Mouse (Mus musculus) C2C12 (cell line): Measurements from ENCODE around the gene Mrpl47.

Experiments used
- CEBPB ChIP-seq: IDR thresholded peaks from one replicate; pipeline ENCODE4 v1.6.1; 2011; ENCODE audit warnings: low read depth, mild to moderate bottlenecking, control low read depth, moderate library complexity
- CTCF ChIP-seq: IDR thresholded peaks from one replicate; pipeline ENCODE4 v1.5.1; 2011; ENCODE audit not compliant: control insufficient read depth, insufficient read depth, insufficient read length
- FOSL1 ChIP-seq: IDR thresholded peaks from one replicate; pipeline ENCODE4 v1.8.0; 2011; ENCODE audit warnings: mild to moderate bottlenecking, low read length; ENCODE audit not compliant: poor library complexity, insufficient read depth, severe bottlenecking
- MAX ChIP-seq: IDR thresholded peaks from one replicate; pipeline ENCODE4 v1.6.1; 2011; ENCODE audit warnings: mild to moderate bottlenecking, control low read depth

DNA sequence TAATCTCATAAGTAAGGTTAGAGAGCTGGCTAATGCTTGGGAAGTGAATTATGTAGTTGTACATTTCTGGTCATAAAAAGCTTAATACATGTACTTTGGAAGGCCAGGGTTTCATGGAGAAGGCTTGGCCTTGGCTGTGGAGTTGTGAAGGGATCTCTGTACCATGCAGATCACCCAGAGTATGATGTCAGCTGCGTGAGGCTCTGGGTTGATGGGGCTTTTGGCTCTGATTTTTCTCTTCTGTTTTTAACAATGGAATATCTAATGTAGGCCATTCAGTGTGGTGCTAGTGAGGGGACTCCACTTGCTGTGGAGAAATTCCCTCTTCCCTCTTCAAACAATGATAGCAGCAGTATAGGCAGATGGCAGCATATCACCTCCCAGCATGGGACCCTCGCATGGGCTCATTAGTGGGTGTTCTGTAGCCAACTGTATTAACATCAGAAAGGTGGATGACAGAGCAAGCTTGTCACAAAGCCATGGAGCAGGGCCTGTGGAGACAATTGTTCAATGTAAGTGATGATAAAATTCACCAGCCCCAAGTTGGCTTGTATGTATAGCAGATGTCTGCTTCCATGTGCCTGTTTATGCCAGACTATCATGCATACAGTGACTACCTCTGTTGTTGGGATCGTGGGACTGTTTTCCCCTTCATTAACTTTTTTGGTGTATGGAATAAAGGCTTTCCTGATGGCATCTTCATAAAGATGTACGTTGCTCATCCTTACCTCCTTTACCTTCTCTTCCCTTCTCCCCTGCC, 12.6 kb upstream of the Mrpl47 start:
- TF ChIP-seq CTCF (no peak), MAX (no peak), FOSL1 (no peak), CEBPB (no peak)
